Mouse (Mus musculus): Measurements from ENCODE around the gene Mcm2. TPM values are rescaled to one million over a fixed set of nuclear protein-coding genes. Genes with fewer than 3 reads are reported as not detected.

Mcm2 gene
- polyA plus RNA-seq, 1 experiment from 2014 or later = 305 TPM

- Histone ChIP-seq H3K27me3 (ENCODE audit: poor library complexity, severe bottlenecking) (no peaks in the 10 kb centered on the region), H3K4me3 (no peak overlapping the region), H3K4me1 (peaks cover 60% of the 10 kb centered on the region), H3K36me3 (replicated peaks) (peaks cover 28% of the 10 kb centered on the region), H3K9me3 (no peaks in the 10 kb centered on the region), H3K27ac (0 out of 2 replicates have a peak overlapping the region, but pooled peaks have one; percentile 94)
- DNase-seq (ENCODE audit: extremely low spot score, low spot score) = no peak
- 90% methylated on average over 2 of the region's 2 CpGs for WGBS
Measured at GRCm38 (mm10) chr6:88899628-88900027, 1.0 kb upstream of the Mcm2 start.

GRCm38 (mm10) chr6:88899086-88899485, 506 bp upstream of the Mcm2 start:
- peak overlapping the region; percentile 70; the same call in 1 of the 2 replicates for H3K4me3 ChIP-seq

DNA sequence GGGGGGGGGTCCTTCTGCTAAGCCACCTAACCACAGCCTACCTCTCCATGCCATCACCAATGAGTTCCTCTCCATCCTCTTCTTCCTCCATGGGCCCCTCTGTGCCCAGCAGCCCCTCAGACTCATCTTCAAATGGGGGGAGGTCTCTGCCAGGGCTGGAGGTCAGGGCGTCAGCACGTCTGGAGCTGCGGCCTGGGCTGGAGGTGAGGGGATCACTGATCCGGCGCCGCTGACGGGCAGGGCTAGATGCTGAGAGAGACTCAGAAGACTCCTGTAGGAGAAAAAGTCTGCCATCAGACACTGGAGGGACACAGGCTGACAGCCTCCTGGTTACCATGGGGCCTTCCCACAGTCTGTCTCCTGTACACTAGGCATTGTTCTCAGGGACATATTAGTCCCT, 1.3 kb downstream of the Mcm2 start:
- no peaks in the 10 kb centered on the region for H3K27me3 ChIP-seq (ENCODE audit: poor library complexity, severe bottlenecking)
- peaks cover 52% of the 10 kb centered on the region for H3K36me3 ChIP-seq (replicated peaks)
- peak overlapping the region; percentile 94 for H3K27ac ChIP-seq

More at GRCm38 (mm10) chr6:88899086-88899485, 506 bp upstream of the Mcm2 start:
- H3K36me3 ChIP-seq (replicated peaks) = peaks cover 33% of the 10 kb centered on the region
- H3K9me3 ChIP-seq = no peaks in the 10 kb centered on the region
- H3K27me3 ChIP-seq (ENCODE audit: poor library complexity, severe bottlenecking) = no peaks in the 10 kb centered on the region
- peak overlapping the region; percentile 94 for H3K27ac ChIP-seq
- no peak for DNase-seq (ENCODE audit: extremely low spot score, low spot score)
- peaks cover 55% of the 10 kb centered on the region for H3K4me1 ChIP-seq
- 67% methylated on average over 4 of the region's 4 CpGs for whole genome bisulfite sequencing

GRCm38 (mm10) chr6:88895943-88896342, 2.6 kb downstream of the Mcm2 start:
- Histone ChIP-seq H3K27ac (no peak overlapping the region), H3K27me3 (ENCODE audit: poor library complexity, severe bottlenecking) (no peaks in the 10 kb centered on the region), H3K4me1 (peaks cover 30% of the 10 kb centered on the region), H3K4me3 (peak overlapping the region; percentile 70; the same call in 1 of the 2 replicates), H3K36me3 (replicated peaks) (peaks cover 65% of the 10 kb centered on the region), H3K9me3 (no peaks in the 10 kb centered on the region)
- WGBS = 88% methylated on average over 6 of the region's 6 CpGs
- DNase-seq (ENCODE audit: extremely low spot score, low spot score) = no peak

More for the DNA sequence above, 1.3 kb downstream of the Mcm2 start:
- 88% methylated on average over 7 of the region's 7 CpGs for WGBS
- H3K9me3 ChIP-seq = no peaks in the 10 kb centered on the region
- peaks cover 40% of the 10 kb centered on the region for H3K4me1 ChIP-seq
- peak overlapping the region; percentile 70 for H3K4me3 ChIP-seq
- DNase-seq (ENCODE audit: extremely low spot score, low spot score) = no peak

GRCm38 (mm10) chr6:88893559-88893958, 5.0 kb downstream of the Mcm2 start:
- 74% methylated on average over 5 of the region's 5 CpGs for whole genome bisulfite sequencing
- Histone ChIP-seq H3K4me1 (peaks cover 21% of the 10 kb centered on the region), H3K36me3 (replicated peaks) (peaks cover 89% of the 10 kb centered on the region), H3K4me3 (no peak overlapping the region), H3K9me3 (no peaks in the 10 kb centered on the region), H3K27me3 (ENCODE audit: poor library complexity, severe bottlenecking) (no peaks in the 10 kb centered on the region), H3K27ac (no peak overlapping the region)
- DNase-seq (ENCODE audit: extremely low spot score, low spot score) = peak; percentile 51

DNA sequence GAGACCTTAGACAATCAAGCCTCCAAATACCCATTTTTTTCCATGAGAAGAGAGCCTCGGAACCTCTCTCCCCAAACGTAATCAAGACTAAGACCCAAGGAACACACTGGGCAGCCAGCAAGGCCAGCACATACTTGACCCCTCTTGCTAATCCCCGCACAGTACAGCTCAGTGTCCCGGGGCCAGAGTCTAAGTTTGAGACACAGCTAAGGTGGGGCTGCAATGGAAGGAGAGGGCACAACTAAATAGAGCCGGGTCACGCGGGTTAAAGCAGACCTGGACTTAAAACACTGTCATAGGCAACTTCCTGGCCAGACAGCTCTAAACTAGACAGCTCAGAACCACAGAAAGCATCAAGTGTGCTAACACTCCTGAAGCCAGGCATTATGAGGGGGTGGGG, 7.7 kb downstream of the Mcm2 start:
- 89% methylated on average over 7 of the region's 7 CpGs for WGBS
- Histone ChIP-seq H3K36me3 (replicated peaks) (peaks cover 100% of the 10 kb centered on the region), H3K9me3 (no peaks in the 10 kb centered on the region), H3K27ac (no peak overlapping the region), H3K27me3 (ENCODE audit: poor library complexity, severe bottlenecking) (no peaks in the 10 kb centered on the region), H3K4me1 (peaks cover 5% of the 10 kb centered on the region), H3K4me3 (no peak overlapping the region)
- DNase-seq (ENCODE audit: extremely low spot score, low spot score) = no peak

- Histone ChIP-seq H3K4me1 (no peaks in the 10 kb centered on the region), H3K4me3 (no peak overlapping the region), H3K9me3 (no peaks in the 10 kb centered on the region), H3K27me3 (ENCODE audit: poor library complexity, severe bottlenecking) (no peaks in the 10 kb centered on the region), H3K36me3 (replicated peaks) (peaks cover 100% of the 10 kb centered on the region), H3K27ac (no peak overlapping the region)
- no peak for DNase-seq (ENCODE audit: extremely low spot score, low spot score)
- 98% methylated on average over 13 of the region's 13 CpGs for WGBS
Measured at GRCm38 (mm10) chr6:88889410-88890042, 9.1 kb downstream of the Mcm2 start.

DNA sequence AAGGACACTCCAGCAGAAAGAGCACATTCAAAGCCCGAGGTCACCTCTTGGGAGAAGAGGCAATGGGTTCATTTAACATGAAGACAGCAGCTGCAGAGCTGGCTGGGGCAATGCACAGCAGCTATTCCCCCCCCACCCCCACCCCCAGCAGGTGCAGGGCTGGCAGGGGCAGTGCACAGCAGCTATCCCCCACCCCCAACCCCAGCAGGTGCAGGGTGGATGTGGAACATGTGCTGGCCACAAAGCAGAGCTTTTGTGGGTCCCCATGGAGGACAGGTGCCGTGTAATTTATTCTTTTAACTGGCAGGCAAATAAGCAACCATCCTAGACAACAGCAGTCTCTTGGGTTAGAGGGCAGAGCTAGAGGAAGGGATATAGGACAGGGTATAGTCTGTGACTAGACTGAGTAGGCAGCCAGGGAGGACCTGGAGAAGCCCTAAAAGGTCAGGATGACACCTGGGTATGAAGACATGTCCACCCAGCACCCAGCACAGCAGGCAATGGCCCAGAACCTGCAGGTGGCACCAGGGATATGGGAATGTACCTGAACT, 12.1 kb downstream of the Mcm2 start:
- 86% methylated on average over 2 of the region's 2 CpGs for WGBS
- Histone ChIP-seq H3K4me1 (no peaks in the 10 kb centered on the region), H3K27me3 (ENCODE audit: poor library complexity, severe bottlenecking) (no peaks in the 10 kb centered on the region), H3K36me3 (replicated peaks) (peaks cover 100% of the 10 kb centered on the region), H3K4me3 (no peak overlapping the region), H3K9me3 (no peaks in the 10 kb centered on the region), H3K27ac (no peak overlapping the region)
- no peak for DNase-seq (ENCODE audit: extremely low spot score, low spot score)

- DNase-seq (ENCODE audit: extremely low spot score, low spot score) = no peak
- no peaks in the 10 kb centered on the region for H3K4me1 ChIP-seq
- H3K27me3 ChIP-seq (ENCODE audit: poor library complexity, severe bottlenecking) = no peaks in the 10 kb centered on the region
- peaks cover 100% of the 10 kb centered on the region for H3K36me3 ChIP-seq (replicated peaks)
- no peak overlapping the region for H3K4me3 ChIP-seq
- no peak overlapping the region for H3K27ac ChIP-seq
- H3K9me3 ChIP-seq = no peaks in the 10 kb centered on the region
- WGBS = 91% methylated on average over 12 of the region's 12 CpGs
Measured at GRCm38 (mm10) chr6:88885644-88886416, 12.8 kb downstream of the Mcm2 start.

DNA sequence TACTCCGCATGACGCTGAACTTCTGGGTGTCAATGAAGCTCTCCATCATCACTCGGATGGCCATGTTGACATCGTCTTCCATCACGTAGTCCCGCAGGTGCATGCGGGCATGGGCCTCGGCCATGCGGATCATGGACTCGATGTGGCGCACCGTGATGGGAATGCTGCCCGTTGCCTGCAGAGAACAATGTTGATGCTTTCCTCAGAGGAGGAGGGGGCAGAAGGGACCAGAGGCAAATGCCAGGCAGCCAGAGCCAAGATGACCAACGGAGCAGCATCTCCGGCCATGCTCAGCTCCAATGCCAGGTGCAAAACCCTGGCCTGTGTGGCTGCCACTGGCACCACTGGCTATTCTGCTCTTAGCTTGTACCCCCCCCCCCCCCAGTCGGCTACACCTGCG, 13.9 kb downstream of the Mcm2 start:
- Histone ChIP-seq H3K27ac (no peak overlapping the region), H3K9me3 (no peaks in the 10 kb centered on the region), H3K27me3 (ENCODE audit: poor library complexity, severe bottlenecking) (no peaks in the 10 kb centered on the region), H3K4me3 (no peak overlapping the region), H3K36me3 (replicated peaks) (peaks cover 99% of the 10 kb centered on the region), H3K4me1 (no peaks in the 10 kb centered on the region)
- DNase-seq (ENCODE audit: extremely low spot score, low spot score) = no peak
- WGBS = 97% methylated on average over 17 of the region's 17 CpGs

DNA sequence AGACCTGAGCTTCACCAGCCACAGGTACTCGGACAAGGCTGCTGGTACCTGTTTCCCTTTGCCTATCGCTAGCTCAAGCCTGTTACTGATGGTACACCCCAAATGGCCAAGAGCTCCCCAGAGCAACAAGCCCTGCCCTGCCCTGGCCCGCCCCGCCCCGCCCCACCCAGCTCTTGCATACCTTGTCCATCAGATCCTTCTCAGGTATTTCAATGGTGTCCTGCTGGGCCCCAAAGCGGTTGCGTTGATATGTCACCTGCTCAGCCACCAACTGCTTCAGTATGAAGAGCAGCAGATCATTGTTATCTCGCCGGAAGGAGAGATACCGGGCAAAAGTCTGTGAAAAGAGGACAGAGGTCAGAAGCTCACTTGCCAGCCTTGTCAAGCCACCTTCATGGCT, 14.4 kb downstream of the Mcm2 start:
- DNase-seq (ENCODE audit: extremely low spot score, low spot score) = no peak
- Histone ChIP-seq H3K27ac (no peak overlapping the region), H3K36me3 (replicated peaks) (peaks cover 98% of the 10 kb centered on the region), H3K4me3 (no peak overlapping the region), H3K27me3 (ENCODE audit: poor library complexity, severe bottlenecking) (no peaks in the 10 kb centered on the region), H3K9me3 (no peaks in the 10 kb centered on the region), H3K4me1 (no peaks in the 10 kb centered on the region)
- 93% methylated on average over 10 of the region's 10 CpGs for WGBS

DNA sequence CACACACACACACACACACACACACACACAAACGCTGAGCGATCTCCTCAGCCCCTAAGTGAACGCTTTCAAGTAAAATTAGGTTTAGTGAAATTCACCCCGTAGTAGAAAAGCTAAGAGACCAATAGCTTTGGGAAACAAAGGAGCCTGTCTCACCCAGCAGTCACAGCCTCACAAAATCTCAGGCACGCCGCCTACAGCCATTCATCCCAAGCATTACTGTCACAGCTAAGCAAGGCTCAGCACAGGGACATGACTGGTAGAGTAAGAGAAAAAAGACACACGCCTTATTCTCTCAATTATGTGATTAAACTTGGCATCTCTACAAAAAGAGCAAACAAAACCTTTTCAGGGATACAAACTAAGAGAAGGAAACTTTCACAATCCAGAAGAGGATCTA, 17.2 kb downstream of the Mcm2 start:
- 88% methylated on average over 7 of the region's 7 CpGs for WGBS
- H3K36me3 ChIP-seq (replicated peaks) = peaks cover 80% of the 10 kb centered on the region
- H3K27ac ChIP-seq = no peak overlapping the region

DNA sequence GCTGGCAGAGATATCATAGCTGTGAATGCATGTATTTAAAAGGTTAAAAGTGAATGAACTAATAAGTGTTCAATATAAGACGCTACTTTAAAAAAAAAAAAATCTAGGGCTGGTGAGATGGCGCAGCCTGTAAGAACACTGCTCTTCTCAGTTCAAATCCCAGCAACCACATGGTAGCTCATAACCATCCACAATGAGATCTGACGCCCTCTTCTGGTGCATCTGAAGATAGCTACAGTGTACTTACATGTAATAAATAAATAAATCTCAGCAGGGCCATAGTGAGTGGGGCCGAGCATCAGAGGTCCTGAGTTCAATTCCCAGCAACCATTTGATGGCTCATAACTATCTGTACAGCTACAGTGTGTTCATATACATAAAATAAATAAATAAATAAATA, 19.1 kb downstream of the Mcm2 start:
- Histone ChIP-seq H3K4me1 (peaks cover 6% of the 10 kb centered on the region), H3K27ac (no peak overlapping the region), H3K4me3 (no peak overlapping the region), H3K36me3 (replicated peaks) (peaks cover 62% of the 10 kb centered on the region), H3K27me3 (ENCODE audit: poor library complexity, severe bottlenecking) (peaks cover 22% of the 10 kb centered on the region), H3K9me3 (peaks cover 9% of the 10 kb centered on the region; the same call in 1 of the 2 replicates)
- no peak for DNase-seq (ENCODE audit: extremely low spot score, low spot score)
- 73% methylated on average over 4 of the region's 4 CpGs for WGBS

More for the DNA sequence above, 17.2 kb downstream of the Mcm2 start:
- no peak for DNase-seq (ENCODE audit: extremely low spot score, low spot score)
- Histone ChIP-seq H3K27me3 (ENCODE audit: poor library complexity, severe bottlenecking) (peaks cover 4% of the 10 kb centered on the region; the same call in 1 of the 2 replicates), H3K4me1 (no peaks in the 10 kb centered on the region), H3K9me3 (no peaks in the 10 kb centered on the region), H3K4me3 (no peak overlapping the region)
